Mouse (Mus musculus): Measurements from ENCODE around the gene Ankrd34b.
A peak's percentile ranks its signal among the peaks of the same experiment; 100 is the strongest.

Ankrd34b gene

GRCm38 (mm10) chr13:92425758-92426264 lies at the start of gene Ankrd34b:
Gene Ankrd34b (plus strand): TSS chr13:92425896.
- peak; percentile 72 for DNase-seq

GRCm38 (mm10) chr13:92387367-92387766 lies 38.3 kb upstream of the Ankrd34b start:
- DNase-seq: no peak

- DNase-seq: no peak
Observed at GRCm38 (mm10) chr13:92393047-92393661, 32.5 kb upstream of the Ankrd34b start.

- no peak for DNase-seq
Observed at GRCm38 (mm10) chr13:92398491-92399384, 27.0 kb upstream of the Ankrd34b start.

- no peak for DNase-seq
Observed at GRCm38 (mm10) chr13:92402063-92402462, 23.6 kb upstream of the Ankrd34b start.

- no peak for DNase-seq
Observed at GRCm38 (mm10) chr13:92403496-92403895, 22.2 kb upstream of the Ankrd34b start.

GRCm38 (mm10) chr13:92410486-92410885 lies 15.2 kb upstream of the Ankrd34b start:
- DNase-seq: no peak

- no peak for DNase-seq
Observed at GRCm38 (mm10) chr13:92419630-92420029, 6.1 kb upstream of the Ankrd34b start.

GRCm38 (mm10) chr13:92423711-92424110 lies 2.0 kb upstream of the Ankrd34b start:
- DNase-seq: no peak

- DNase-seq: peak; percentile 48
Observed at GRCm38 (mm10) chr13:92426294-92427051, 777 bp downstream of the Ankrd34b start.

- no peak for DNase-seq
Observed at GRCm38 (mm10) chr13:92427351-92427855, 1.7 kb downstream of the Ankrd34b start.

- no peak for DNase-seq
Observed at GRCm38 (mm10) chr13:92438656-92439055, 13.0 kb downstream of the Ankrd34b start.

- DNase-seq: no peak
Observed at GRCm38 (mm10) chr13:92440286-92440685, 14.6 kb downstream of the Ankrd34b start.

- DNase-seq: no peak
Observed at GRCm38 (mm10) chr13:92446872-92447271, 21.2 kb downstream of the Ankrd34b start.

GRCm38 (mm10) chr13:92464698-92465097 lies 39.0 kb downstream of the Ankrd34b start:
- DNase-seq: no peak

- no peak for DNase-seq
Observed at GRCm38 (mm10) chr13:92467891-92468290, 42.2 kb downstream of the Ankrd34b start.

GRCm38 (mm10) chr13:92469381-92469780 lies 43.7 kb downstream of the Ankrd34b start:
- DNase-seq: no peak

GRCm38 (mm10) chr13:92470151-92470550 lies 44.5 kb downstream of the Ankrd34b start:
- DNase-seq: no peak

GRCm38 (mm10) chr13:92483348-92483747 lies 57.7 kb downstream of the Ankrd34b start:
- peak; percentile 67 for DNase-seq

- peak; percentile 97 for DNase-seq
Observed at GRCm38 (mm10) chr13:92483852-92484463, 58.3 kb downstream of the Ankrd34b start, which contains the start of gene Fam151b. Gene Fam151b (minus strand): TSS chr13:92484015.

- DNase-seq: no peak
Observed at GRCm38 (mm10) chr13:92490817-92491216, 65.1 kb downstream of the Ankrd34b start.
